1 mouse cellular context compared by ENCODE assay signal in genomic region chr12:113119516-113120410, GRCm38 (mm10).
TF ChIP-seq lines count a peak whose summit lies in the region.

No protein-coding gene starts in this region.

TF ChIP-seq in CH12.LX, 34 proteins besides CTCF, POLR2A, EP300 and RAD21:
- TF ChIP-seq RCOR1 (conservative IDR thresholded peaks at IDR 0.05; ENCODE audit: low read depth, low read length): no peak
- peak; percentile 62 for TF ChIP-seq SMC3 (IDR thresholded peaks at IDR 0.05; ENCODE audit: low read depth, low read length)
